Mouse (Mus musculus): ENCODE data around the gene Actr2.
"Not testable (repeated sequence)": the region's sequence is repeated elsewhere in the genome, so short reads cannot be mapped to it uniquely, and the experiment has no call there.

Actr2 gene

DNA sequence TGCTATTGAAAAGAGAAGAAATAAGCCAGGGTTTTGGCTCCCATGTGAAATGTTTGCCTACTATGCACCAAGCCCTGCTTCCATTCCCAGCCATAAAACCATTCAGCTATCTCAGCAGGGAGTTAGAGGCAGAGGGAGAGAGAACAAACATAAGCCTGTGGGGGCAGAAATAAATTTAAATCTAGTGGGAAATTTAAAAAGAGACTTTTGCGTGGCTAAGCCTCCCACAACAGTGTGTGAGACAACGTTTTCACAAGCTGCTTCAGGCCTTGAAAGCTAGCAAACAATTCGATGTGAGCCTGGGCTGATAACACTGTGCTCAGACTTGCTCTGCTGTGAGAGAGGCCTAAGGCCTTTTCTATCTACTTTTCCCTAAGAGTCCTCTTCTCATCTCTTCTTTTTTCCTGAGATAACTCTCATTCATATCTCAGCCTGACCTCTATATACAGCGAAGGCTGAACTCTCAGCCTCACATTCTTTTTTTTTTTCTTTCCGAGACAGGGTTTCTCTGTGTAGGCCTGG lies 3.4 kb upstream of the Actr2 start:
- DNase-seq (ENCODE audit: low spot score) = peak; percentile 70

DNA sequence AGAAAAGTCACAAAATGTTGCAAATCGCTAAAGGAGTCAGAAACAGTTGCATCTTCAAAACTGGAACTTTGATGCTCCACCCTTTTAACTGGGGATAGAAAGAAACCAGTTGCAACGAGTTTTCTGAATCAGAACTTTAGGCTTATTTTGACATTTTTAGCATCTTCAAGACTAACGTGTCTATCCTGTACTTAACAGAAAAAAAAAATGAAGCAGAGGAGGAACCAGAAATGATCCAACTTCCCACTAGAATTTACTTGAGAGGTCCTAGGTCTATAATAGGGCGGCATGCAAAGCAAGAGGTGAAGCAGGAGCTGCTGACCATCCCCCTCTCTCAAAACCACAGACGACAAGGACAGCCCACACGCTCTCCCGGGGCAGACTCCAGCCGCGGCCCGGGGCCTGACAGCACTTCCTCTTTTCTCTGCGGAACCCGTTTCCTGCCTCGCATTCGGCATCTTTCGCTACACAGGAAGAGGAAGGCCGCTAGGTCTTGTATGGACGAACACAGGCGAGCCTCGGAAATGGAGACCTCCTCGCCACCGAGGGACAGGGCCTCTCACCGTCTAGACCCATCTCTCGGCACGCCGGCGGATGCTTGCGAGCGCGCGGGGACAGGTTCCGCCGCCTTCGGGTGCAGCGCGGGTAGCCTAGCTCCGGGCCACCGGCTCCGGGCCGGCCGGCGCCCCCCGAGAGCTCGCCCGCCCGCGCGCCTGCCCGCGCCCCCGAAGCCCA lies 540 bp downstream of the Actr2 start:
- DNase-seq (ENCODE audit: low spot score) = peak; percentile 63

DNA sequence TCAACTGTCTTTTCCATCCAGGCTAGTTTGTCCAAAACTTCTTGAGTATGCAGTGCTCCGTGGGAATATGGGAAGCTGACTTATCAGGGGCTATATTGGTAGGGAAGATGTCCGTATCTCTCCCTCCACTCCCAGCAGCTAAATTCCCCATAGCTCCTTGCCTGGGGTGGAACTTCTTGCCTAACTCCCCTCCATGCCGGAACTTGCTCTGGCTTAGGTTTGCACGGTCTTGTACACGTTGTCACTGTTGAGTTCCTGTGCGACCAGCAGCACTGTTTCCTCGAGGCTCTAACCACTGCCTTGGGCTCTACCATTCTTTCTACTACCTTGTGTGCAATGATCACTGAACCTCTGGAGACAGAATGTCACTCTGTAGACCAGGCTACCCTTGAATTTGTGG lies 4.6 kb downstream of the Actr2 start:
- DNase-seq (ENCODE audit: low spot score) = no peak

DNA sequence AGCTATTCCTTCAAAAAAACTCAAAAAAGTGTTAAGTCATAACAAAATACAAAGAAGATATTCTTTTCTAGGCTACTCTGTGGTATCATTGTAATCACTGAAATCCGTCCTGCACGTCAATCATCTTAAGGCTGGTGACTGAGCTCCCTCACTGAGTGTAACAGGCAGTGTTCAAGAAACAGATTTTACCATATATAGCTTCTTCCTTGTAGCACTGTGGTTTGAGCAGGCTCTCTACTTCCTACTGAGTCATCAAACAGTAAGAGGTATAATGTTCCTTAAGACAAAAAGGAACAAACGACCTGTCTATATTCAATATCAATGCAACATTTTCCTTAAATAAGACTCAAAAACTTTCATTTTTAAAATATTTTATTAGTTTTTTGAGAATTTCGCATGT lies 5.0 kb downstream of the Actr2 start:
- no peak for DNase-seq (ENCODE audit: low spot score)

DNA sequence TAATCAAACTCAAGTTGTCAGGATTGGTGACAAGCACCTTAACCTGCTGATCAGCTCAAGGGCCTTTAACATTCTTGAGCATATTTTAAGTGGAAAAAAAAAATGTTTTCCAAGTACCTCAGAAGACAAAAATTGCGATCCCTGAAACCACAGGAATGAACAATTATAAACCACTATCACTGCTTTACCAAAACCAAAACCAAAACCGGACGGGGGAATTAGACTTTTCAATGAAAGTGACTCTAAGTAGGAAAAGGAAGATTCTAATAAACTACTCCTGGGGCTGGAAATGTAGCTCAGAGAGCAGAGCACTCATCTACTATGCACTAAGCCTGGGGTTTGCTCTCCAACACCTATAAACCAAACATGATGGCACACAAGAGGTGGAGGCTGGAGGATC lies 5.8 kb downstream of the Actr2 start:
- DNase-seq (ENCODE audit: low spot score) = no peak

DNA sequence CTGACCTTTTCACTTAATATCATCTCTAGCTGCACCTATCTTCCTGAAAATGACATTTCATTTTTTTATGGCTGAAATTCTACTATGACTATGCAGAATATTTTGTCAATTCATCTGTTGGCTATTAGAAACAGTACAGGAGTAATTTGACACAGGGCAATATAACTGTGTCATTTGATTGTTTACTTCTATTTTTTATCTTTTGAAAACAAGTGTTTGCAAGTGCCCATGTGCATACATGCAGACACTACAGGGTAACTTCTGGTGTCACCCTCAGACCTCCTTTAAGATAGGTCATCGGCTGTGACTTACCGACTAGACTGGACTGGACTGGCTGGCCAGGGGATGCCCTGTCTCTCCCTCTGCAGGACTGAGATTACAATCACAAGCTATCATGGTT lies 8.8 kb downstream of the Actr2 start:
- no peak for DNase-seq (ENCODE audit: low spot score)

DNA sequence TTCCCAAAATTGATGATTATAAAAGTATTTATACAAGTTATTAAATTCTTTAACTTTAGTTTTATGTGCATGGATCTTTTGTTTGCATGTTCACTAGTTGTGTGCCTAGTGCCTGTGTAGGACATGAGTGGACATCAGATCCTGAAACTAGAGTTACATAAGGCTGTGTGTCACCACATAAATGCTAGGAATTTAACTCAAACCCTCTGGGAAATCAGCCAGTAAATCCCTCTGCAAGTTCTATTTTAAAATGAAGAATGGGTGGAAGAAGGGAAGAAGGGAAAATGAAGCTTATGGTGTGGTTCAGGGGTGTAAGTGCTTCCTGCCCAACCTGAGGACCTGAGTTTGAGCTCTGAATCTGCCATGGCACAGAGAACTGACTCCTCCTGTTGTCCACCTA lies 26.4 kb downstream of the Actr2 start:
- no peak for DNase-seq (ENCODE audit: low spot score)

DNA sequence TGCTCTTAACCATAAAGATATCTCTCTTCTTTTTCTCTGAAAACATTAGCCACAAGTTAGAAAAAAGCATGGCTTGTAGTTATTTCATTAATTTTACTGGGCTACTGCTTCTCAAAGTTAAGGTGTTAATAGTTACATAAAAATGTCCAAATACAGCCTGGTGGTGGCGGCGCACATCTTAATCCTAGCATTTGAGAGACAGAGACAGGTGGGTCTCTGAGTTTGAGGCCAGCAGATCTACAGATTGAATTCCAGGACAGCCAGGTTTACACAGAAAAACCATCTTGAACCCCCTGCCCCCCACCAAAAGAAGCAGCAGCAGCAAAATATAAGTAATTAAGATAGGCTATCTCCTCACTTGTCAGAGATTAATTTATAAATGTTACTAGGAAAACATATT lies 27.1 kb downstream of the Actr2 start:
- DNase-seq (ENCODE audit: low spot score) = no peak

DNA sequence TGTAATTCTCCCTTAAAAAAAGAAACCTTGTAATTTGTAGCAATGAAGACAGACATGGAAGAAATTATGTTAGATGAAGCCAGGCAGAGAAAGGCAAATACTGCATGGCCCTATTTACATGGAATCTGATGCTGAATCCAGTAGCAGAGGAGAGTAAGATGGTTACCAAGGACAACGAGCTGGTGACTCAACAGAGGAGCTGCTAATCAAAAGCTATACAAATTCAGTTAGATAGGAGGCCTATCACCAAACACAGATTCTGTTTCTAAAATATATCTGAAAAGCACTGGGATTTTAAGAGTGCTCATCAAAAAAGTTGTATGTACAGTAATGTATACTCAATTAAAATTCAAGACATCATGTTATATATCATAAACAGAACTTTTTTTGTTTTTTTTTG lies 37.3 kb downstream of the Actr2 start:
- DNase-seq (ENCODE audit: low spot score) = no peak

DNA sequence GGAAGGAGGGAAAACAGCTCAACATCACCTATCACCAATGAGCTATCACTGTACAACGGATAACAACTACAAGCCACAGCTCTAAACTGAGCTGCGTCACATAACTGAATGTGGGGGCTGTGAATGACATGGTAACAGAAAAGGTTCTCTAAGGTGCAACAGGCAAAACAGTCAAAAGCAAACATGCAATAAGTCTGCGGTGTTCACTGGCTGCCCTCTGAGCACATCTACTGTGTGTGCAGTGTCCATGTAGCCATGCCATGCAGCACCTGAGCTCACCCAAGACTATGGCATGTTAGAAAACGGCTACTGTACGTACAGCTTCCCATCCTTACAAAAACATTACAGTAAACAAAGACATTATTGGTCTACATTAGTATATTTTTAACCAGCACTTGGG lies 39.9 kb downstream of the Actr2 start:
- DNase-seq (ENCODE audit: low spot score) = no peak

DNA sequence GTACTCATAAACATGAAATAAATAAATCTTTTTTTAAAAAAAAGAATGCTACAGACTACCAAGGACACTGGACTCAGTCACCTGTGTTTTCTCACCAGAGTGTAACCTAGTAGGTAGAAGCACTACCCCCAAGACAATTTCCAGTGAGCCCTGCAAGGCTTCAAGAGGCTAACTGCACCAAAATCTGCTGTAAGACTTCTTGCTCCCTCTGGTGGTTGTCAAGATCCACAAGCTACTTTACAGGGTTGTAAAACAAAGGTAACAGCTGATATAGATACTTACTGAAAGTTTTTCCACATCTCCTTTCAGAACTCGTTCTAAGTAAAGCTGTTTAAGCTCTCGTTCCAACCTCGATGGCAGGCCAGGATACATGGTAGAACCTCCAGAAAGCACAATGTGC lies 40.5 kb downstream of the Actr2 start:
- DNase-seq (ENCODE audit: low spot score) = no peak

DNA sequence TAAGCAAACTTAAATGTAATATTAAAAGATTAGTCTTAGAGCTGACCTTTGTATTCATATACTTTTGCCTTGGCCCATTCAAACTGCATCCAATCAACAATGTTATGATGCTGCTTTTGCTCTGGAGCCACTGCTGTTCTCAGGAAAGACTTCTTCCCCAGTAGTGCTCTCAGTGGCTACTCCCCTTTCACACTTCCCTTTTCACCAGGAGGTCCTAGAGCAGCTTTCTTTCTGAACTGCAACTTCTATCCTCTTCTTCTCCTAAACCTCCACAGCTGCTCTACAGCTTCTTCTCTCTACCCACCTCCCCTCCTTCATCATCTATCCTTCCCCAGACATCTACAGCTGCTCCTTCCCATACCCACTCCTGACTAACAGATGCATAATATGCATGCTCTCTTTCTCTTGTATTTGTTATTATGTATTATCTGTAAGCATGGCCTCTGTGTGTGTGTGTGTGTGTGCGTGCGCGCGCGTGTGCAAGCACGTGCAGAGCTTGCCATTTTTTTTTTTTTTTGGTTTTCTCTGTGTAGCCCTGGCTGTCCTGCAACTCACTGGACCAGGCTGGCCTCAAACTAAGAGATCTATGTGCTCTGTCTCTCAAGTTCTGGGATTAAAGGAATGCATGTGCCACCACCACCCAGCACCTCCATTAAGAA lies 44.2 kb downstream of the Actr2 start:
- no peak for DNase-seq (ENCODE audit: low spot score)

DNA sequence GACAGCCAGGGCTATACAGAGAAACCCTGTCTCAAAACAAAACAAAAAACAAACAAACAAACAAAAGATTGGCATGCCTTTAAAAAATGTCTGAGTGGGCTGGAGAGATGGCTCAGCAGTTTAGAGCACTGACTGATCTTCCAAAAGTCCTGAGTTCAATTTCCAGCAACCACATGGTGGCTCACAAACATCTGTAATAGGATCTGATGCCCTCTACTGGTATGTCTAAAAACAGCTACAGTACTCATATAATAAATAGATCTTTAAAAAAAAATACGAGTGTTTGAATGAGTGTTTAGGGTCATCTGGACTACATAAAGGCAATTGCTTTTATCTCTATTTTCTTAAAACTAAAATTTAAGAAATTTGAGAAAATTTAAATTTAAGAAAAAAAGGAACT lies 45.2 kb downstream of the Actr2 start:
- no peak for DNase-seq (ENCODE audit: low spot score)

DNA sequence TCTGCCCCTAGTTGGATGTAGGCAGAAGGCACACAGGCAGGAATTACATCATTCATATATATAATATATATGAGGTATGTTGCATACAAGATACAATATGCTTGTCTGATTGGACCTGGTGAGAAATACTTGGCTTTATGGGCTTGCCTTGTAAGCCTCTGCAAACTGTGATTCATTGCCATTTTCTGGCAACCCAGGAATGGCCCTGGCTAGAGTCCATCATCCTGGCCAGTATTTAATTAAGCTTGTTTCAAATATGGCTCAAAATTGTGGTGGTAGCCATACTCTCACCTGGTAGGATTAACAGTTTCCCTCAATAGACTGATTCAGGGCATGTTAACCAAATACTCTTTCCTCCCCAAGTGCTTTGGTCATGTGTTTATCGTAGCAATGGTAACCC lies 46.6 kb downstream of the Actr2 start:
- no peak for DNase-seq (ENCODE audit: low spot score)

DNA sequence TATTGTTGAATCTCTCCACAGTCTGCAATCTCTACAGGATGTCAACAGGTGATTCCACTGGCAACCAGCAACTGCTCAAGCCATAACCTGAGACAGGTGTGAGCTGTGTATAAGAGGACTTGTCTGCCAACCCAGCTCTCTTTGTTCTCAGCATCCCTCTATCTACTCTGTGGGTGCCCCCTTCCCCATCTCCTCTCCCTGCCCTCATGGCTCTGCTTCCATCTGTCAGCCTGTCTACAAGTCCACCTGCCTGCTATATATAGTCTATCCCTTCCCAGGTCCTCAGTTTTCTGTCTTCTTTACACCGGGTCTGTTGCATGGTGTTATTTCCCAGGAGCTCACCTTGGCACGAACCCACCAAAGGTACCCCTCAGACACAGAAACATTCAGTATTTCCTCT lies 47.8 kb downstream of the Actr2 start:
- DNase-seq (ENCODE audit: low spot score) = no peak

DNA sequence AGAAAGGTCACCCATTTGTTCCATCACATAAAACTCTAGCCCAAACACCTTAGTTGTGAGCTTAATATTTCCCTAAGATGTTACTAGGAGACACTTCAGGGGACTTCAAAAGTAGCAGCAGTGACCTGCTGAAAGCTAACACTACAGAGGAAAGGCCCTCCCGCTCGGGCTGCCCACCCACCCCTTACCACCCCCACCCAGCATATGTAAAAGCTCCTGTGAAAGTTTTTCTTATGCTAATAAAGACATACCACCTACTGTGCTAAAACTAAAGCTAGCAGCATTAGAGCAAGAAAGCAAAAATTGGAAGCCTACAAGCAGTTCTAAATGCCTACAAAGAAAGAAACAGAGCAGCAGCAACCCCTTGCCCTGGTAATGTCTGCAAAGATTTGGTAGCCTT lies 48.6 kb downstream of the Actr2 start:
- DNase-seq (ENCODE audit: low spot score) = not testable (repeated sequence)

DNA sequence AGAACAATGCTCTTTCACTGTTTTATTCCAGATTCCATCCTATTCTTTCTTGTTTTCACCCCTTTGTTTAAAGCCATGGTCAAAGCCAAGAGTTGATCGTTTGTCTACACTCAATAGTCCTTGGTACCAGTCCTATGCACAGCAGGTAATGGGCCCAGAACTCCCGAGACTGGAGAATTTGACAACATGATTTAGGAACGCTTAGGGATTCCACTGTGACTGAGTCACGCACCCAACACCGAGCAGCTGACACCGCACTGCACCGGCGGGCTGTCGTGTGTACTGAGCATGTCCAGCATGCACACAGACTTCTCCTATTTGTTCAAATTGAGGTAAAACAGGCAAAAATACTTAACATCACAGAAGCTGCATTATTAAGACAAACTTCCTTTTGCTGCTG lies 49.9 kb downstream of the Actr2 start:
- not testable (repeated sequence) for DNase-seq (ENCODE audit: low spot score)

DNA sequence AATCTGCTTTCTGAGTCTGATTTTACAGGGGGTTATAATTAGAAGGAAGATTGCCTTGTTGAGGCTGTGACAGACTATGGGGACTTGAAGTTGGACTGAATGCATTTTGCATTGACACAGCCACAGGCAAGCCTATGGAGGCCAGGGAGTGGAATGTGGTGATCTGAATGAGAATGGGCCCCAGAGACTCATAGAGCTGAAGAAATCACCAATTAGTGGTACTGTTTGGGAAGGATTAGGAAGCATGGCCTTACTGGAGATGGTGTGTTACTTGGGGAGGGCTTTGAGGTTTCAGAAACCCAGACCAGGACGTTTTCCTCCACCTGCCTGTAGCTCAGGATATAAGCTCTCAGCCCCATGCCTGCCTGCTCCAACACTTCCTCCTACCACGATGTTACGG lies 53.0 kb downstream of the Actr2 start:
- DNase-seq (ENCODE audit: low spot score) = no peak

DNA sequence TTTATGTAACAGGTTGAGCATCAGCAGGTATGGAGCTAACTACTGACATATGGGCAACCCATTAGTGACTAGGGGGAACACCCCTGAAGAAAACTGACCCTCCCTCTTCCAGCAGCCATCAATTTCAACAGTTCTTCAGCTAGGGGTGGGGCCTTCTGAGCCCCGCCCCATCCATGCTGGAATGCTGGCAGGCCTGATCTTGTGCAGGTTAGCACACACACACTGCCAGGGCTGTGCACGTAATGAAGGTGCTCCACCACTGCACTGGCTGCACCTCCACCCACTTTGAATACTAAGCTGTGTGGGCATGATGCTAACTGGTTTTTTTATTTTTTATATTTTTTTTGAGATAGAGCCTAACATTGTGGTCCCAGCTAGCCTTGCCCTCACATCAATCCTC lies 55.3 kb downstream of the Actr2 start:
- DNase-seq (ENCODE audit: low spot score) = no peak

DNA sequence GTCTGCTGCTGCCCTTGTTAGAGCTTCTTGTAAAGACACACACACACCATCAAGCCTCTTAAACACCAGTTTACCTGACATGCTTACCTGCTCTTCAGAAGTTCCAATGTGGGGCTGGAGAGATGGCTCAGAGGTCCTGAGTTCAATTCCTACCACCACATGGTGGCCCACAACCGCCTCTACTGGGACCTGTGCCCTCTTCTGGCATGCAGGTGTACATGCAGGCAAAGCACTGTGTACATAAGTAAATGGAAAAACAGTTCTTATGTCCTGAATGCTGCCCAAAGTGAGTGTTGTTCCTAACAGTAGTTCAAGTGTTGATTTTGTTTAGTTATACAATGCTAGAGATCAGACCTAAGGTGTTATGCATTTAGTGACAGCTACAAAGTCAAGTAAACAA lies 56.5 kb downstream of the Actr2 start:
- DNase-seq (ENCODE audit: low spot score) = no peak

DNA sequence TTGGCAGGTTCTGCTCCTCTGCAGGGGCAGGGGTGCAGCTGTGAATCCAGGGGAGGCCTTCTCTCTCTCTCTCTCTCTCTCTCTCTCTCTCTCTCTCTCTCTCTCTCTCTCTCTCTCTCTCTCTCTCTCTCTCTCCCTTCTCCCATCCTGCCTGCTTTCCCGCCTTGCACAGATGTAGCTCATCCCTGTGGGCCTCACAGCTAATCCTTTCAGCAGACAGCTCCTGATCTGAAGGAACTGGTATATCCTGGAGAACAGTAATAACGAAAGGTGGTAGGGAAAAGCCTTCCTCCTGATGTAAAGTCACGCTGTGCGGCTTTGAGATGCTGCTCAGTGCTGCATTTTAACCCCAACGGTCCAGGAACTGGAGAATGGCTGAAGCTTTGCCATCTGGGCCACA lies 58.1 kb downstream of the Actr2 start:
- no peak for DNase-seq (ENCODE audit: low spot score)

DNA sequence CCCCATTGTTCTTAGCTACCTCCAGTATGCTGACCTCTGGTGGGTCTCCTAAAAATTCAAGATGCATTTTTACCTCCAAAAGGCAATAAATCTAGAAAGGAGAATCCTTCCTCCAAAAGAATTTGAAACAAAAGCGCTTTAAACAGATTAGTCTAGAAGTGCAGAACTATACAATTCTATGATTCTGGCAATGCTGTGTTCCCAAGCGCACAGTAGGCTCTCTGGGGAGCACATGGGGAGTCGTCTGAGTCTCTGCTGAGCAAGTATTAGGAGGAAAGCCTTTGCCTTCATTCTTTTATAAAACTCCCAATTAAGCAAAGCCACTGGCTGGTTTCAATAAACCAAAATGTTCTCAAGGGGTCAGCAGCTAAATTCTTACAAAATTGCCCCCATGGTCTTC lies 58.8 kb downstream of the Actr2 start:
- DNase-seq (ENCODE audit: low spot score) = no peak

DNA sequence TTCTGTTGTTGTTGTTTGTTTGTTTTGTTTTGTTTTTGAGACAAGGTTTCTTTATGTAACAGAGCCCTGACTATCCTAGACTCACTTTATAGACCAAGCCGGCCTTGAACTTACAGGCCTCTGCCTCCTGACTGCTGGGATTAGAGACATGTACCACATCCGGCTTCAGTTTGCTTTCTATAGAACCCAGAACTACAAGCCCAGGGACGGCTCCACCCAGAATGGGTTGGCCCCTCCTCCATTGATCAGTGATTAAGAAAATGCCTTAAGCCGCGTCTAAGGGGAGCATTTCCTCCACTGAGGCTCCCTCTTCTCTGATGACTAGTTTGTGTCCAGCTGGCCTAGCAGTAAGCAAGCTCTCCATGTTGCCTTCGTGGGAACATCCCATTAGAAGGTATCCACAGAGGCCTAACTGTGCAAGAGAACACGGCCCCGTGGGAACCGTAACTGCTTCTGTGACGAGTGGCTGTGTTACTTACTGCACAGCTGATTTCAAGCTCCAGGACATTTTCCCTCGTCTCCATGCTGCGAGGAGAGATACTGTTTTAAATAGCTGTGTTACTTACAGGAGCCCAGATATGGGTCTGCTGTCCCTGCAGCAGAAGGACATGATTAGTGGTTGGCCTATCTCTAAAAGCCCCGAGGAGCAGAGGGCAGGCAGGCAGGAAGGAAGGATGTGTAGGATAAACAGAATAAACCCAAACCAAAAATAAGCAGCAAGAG lies 59.7 kb downstream of the Actr2 start:
- no peak for DNase-seq (ENCODE audit: low spot score)
